ENCODE assay signal across 38 mouse cellular contexts in genomic region chr19:12685231-12685630, GRCm38 (mm10). TPM values are rescaled to one million over a fixed set of nuclear protein-coding genes. Genes with fewer than 3 reads are reported as not detected.
"Had no signal": no experiment of that assay in that cellular context is flagged by ENCODE, and none has a peak within 500 bp of the region (broad histone marks: within the 10 kb centered on the region; RNA-seq: fewer than 3 reads in every experiment).

No protein-coding gene starts in this region.

- DNase-seq: heart, postnatal 10 days; heart, postnatal 14 days; heart, postnatal 36 days; heart, postnatal 4 days; kidney, adult 11 months; kidney, adult 18-20 months; kidney, postnatal 14 days; kidney, postnatal 4 days; layer of hippocampus, adult 9-11 months; layer of hippocampus, postnatal 36 days had no signal

- H3K27me3 ChIP-seq: heart, embryonic 12.5 days; heart, embryonic 13.5 days; heart, embryonic 15.5 days; hindbrain, embryonic 12.5 days; hindbrain, embryonic 13.5 days; hindbrain, embryonic 15.5 days; intestine, embryonic 15.5 days; kidney, embryonic 15.5 days had no signal

- H3K4me3 ChIP-seq: heart, embryonic 10.5 days; heart, embryonic 12.5 days; heart, embryonic 13.5 days; heart, embryonic 15.5 days; hindbrain, embryonic 10.5 days; hindbrain, embryonic 12.5 days; hindbrain, embryonic 13.5 days; hindbrain, embryonic 15.5 days; intestine, embryonic 15.5 days; kidney, embryonic 15.5 days; layer of hippocampus, adult 2 months; left cerebral cortex, adult 2 months had no signal

- H3K4me1 ChIP-seq: heart, embryonic 10.5 days; heart, embryonic 12.5 days; heart, embryonic 13.5 days; heart, embryonic 15.5 days; hindbrain, embryonic 10.5 days; hindbrain, embryonic 12.5 days; hindbrain, embryonic 13.5 days; hindbrain, embryonic 15.5 days; intestine, embryonic 15.5 days; kidney, embryonic 15.5 days had no signal

- H3K27ac ChIP-seq: heart, embryonic 10.5 days; heart, embryonic 13.5 days; heart, embryonic 15.5 days; hindbrain, embryonic 10.5 days; hindbrain, embryonic 12.5 days; hindbrain, embryonic 13.5 days; hindbrain, embryonic 14.5 days; hindbrain, embryonic 15.5 days; hindbrain, postnatal 0 days; intestine, embryonic 15.5 days; kidney, embryonic 15.5 days; kidney, postnatal 0 days; layer of hippocampus, adult 2 months; left cerebral cortex, adult 2 months had no signal

- H3K36me3 ChIP-seq: heart, embryonic 10.5 days; heart, embryonic 12.5 days; heart, embryonic 13.5 days; heart, embryonic 15.5 days; hindbrain, embryonic 10.5 days; hindbrain, embryonic 12.5 days; hindbrain, embryonic 13.5 days; hindbrain, embryonic 15.5 days; intestine, embryonic 15.5 days; kidney, embryonic 15.5 days had no signal

RNA-seq across cellular contexts. Expression of gene Olfr1443, which starts 7.3 kb away (rescaled TPM):
- polyA plus RNA-seq: heart, embryonic 10.5 days; heart, embryonic 11.5 days; heart, embryonic 12.5 days; heart, embryonic 13.5 days; heart, embryonic 14.5 days; heart, embryonic 15.5 days; heart, embryonic 16.5 days; heart, postnatal 0 days; hindbrain, embryonic 10.5 days; hindbrain, embryonic 11.5 days; hindbrain, embryonic 12.5 days; hindbrain, embryonic 13.5 days; hindbrain, embryonic 14.5 days; hindbrain, embryonic 15.5 days; hindbrain, embryonic 16.5 days; hindbrain, postnatal 0 days; inflammation-experienced regulatory T-cells, adult 6 months; intestine, embryonic 14.5 days; intestine, embryonic 15.5 days; intestine, embryonic 16.5 days; intestine, postnatal 0 days; kidney, embryonic 14.5 days; kidney, embryonic 15.5 days; kidney, embryonic 16.5 days; kidney, postnatal 0 days; large intestine, adult 2 months had no signal

RNA-seq across cellular contexts. Expression of gene Keg1, which starts 10.4 kb away (rescaled TPM):
- polyA plus RNA-seq: heart, embryonic 10.5 days; heart, embryonic 11.5 days; heart, embryonic 12.5 days; heart, embryonic 13.5 days; heart, embryonic 14.5 days; heart, embryonic 15.5 days; heart, embryonic 16.5 days; heart, postnatal 0 days; hindbrain, embryonic 10.5 days; hindbrain, embryonic 11.5 days; hindbrain, embryonic 12.5 days; hindbrain, embryonic 13.5 days; hindbrain, embryonic 14.5 days; hindbrain, embryonic 15.5 days; hindbrain, embryonic 16.5 days; hindbrain, postnatal 0 days; inflammation-experienced regulatory T-cells, adult 6 months; large intestine, adult 2 months had no signal

RNA-seq across cellular contexts. Expression of gene Olfr1442, which starts 15.0 kb away (rescaled TPM):
- polyA plus RNA-seq: heart, embryonic 10.5 days; heart, embryonic 11.5 days; heart, embryonic 12.5 days; heart, embryonic 13.5 days; heart, embryonic 14.5 days; heart, embryonic 15.5 days; heart, embryonic 16.5 days; heart, postnatal 0 days; hindbrain, embryonic 10.5 days; hindbrain, embryonic 11.5 days; hindbrain, embryonic 12.5 days; hindbrain, embryonic 13.5 days; hindbrain, embryonic 14.5 days; hindbrain, embryonic 15.5 days; hindbrain, embryonic 16.5 days; hindbrain, postnatal 0 days; inflammation-experienced regulatory T-cells, adult 6 months; intestine, embryonic 14.5 days; intestine, embryonic 15.5 days; intestine, embryonic 16.5 days; intestine, postnatal 0 days; kidney, embryonic 14.5 days; kidney, embryonic 15.5 days; large intestine, adult 2 months had no signal

RNA-seq across cellular contexts. Expression of gene Glyat, which starts 52.1 kb away (rescaled TPM):
- polyA plus RNA-seq: heart, embryonic 10.5 days; heart, embryonic 11.5 days; heart, embryonic 12.5 days; heart, embryonic 14.5 days; heart, embryonic 15.5 days; heart, embryonic 16.5 days; heart, postnatal 0 days; hindbrain, embryonic 10.5 days; hindbrain, embryonic 11.5 days; hindbrain, embryonic 12.5 days; hindbrain, embryonic 13.5 days; hindbrain, embryonic 14.5 days; hindbrain, embryonic 15.5 days; hindbrain, embryonic 16.5 days; hindbrain, postnatal 0 days; inflammation-experienced regulatory T-cells, adult 6 months; intestine, embryonic 14.5 days; large intestine, adult 2 months had no signal
